Mouse (Mus musculus): ENCODE measurements around the gene Ctbp2. TPM values are rescaled to one million over a fixed set of nuclear protein-coding genes. Genes with fewer than 3 reads are reported as not detected.

Ctbp2 gene
- total and polyA plus RNA-seq, 3 experiments = 74.9 to 90.7 TPM; not detected in 1

Other genes starting within 250 kb of the Ctbp2 start
- gene Zranb1, start 193.2 kb downstream of the Ctbp2 start, total RNA-seq (2012; rRNA removed) = 18.0 and 18.5 TPM in 2 replicates
- 10 to 100 TPM in 1 of 2 experiments, not detected in 1; 17.4 TPM for gene Zranb1, start 193.2 kb downstream of the Ctbp2 start, polyA plus RNA-seq (2012; ENCODE audit: insufficient read depth in 1 of 2, insufficient read length in 2 of 2, low read depth in 1 of 2, low replicate concordance in 2 of 2, missing spikeins in 1 of 2)
- gene Fgfr2, start 1.0 kb downstream of the Ctbp2 start, total RNA-seq (2012; rRNA removed) = not detected in 2 replicates
- gene Fgfr2, start 1.0 kb downstream of the Ctbp2 start, polyA plus RNA-seq (2012; ENCODE audit: insufficient read depth in 1 of 2, insufficient read length in 2 of 2, low read depth in 1 of 2, low replicate concordance in 2 of 2, missing spikeins in 1 of 2) = not detected